Mouse (Mus musculus): ENCODE results near the gene Slc15a3. TPM values are rescaled to one million over a fixed set of nuclear protein-coding genes. Genes with fewer than 3 reads are reported as not detected.

Gene Slc15a3
- total and polyA plus RNA-seq, 2 experiments from 2014 or later, result 0.59 to 2.7 TPM

- no peak for ATAC-seq (ENCODE audit: insufficient read depth, low read depth)
- DNase-seq (ENCODE audit: low spot score), result no peak
- WGBS, result 76% methylated on average over 7 of the region's 7 CpGs
Observed at GRCm38 (mm10) chr19:10878201-10878837, 38.8 kb downstream of the Slc15a3 start.

GRCm38 (mm10) chr19:10880085-10880974, 40.8 kb downstream of the Slc15a3 start:
- Histone ChIP-seq H3K4me3 (ENCODE audit: low read depth, low read length) (peak overlapping the region; percentile 52), H3K9me3 (replicated peaks; ENCODE audit: control insufficient read depth, low read length) (peaks cover 9% of the 10 kb centered on the region), H3K4me2 (ENCODE audit: low read depth, low read length) (peak overlapping the region; percentile 61), H3K27me3 (ENCODE audit: control insufficient read depth, insufficient read depth, low read length) (no peaks in the 10 kb centered on the region), H3K4me1 (ENCODE audit: control insufficient read depth, insufficient read depth) (peaks cover 24% of the 10 kb centered on the region), H3K36me3 (replicated peaks; ENCODE audit: control insufficient read depth, insufficient read depth, low read length) (peaks cover 6% of the 10 kb centered on the region; the same call in 1 of the 2 replicates), H3K27ac (ENCODE audit: low read depth) (peak overlapping the region; percentile 92; the same call in 1 of the 2 replicates), H3K9ac (replicated peaks; ENCODE audit: low read depth, low read length) (peak overlapping the region; percentile 51)
- 48% methylated on average over 6 of the region's 7 CpGs for WGBS
- TF ChIP-seq EP300 (IDR thresholded peaks at IDR 0.05; ENCODE audit: low read depth), result no peak
- peak; percentile 37 for TF ChIP-seq CTCF (IDR thresholded peaks at IDR 0.05; ENCODE audit: low read depth)
- 0 out of 2 replicates have a peak, but pooled peaks have one; percentile 9 for ATAC-seq (ENCODE audit: insufficient read depth, low read depth)
- DNase-seq (ENCODE audit: low spot score), result no peak

More at GRCm38 (mm10) chr19:10878201-10878837, 38.8 kb downstream of the Slc15a3 start:
- Histone ChIP-seq H3K9me3 (replicated peaks; ENCODE audit: control insufficient read depth, low read length) (no peaks in the 10 kb centered on the region), H3K36me3 (replicated peaks; ENCODE audit: control insufficient read depth, insufficient read depth, low read length) (peaks cover 18% of the 10 kb centered on the region), H3K27me3 (ENCODE audit: control insufficient read depth, insufficient read depth, low read length) (no peaks in the 10 kb centered on the region), H3K27ac (ENCODE audit: low read depth) (no peak overlapping the region), H3K4me3 (ENCODE audit: low read depth, low read length) (no peak overlapping the region), H3K4me1 (ENCODE audit: control insufficient read depth, insufficient read depth) (peaks cover 24% of the 10 kb centered on the region), H3K9ac (replicated peaks; ENCODE audit: low read depth, low read length) (0 out of 2 replicates have a peak overlapping the region, but pooled peaks have one; percentile 16), H3K4me2 (ENCODE audit: low read depth, low read length) (no peak overlapping the region)
- TF ChIP-seq CTCF (IDR thresholded peaks at IDR 0.05; ENCODE audit: low read depth) (no peak), EP300 (IDR thresholded peaks at IDR 0.05; ENCODE audit: low read depth) (no peak)

GRCm38 (mm10) chr19:10880975-10881425, 41.5 kb downstream of the Slc15a3 start:
- Histone ChIP-seq H3K36me3 (replicated peaks; ENCODE audit: control insufficient read depth, insufficient read depth, low read length) (peaks cover 6% of the 10 kb centered on the region; the same call in 1 of the 2 replicates), H3K4me1 (ENCODE audit: control insufficient read depth, insufficient read depth) (peaks cover 24% of the 10 kb centered on the region), H3K27me3 (ENCODE audit: control insufficient read depth, insufficient read depth, low read length) (no peaks in the 10 kb centered on the region), H3K9ac (replicated peaks; ENCODE audit: low read depth, low read length) (peak overlapping the region; percentile 51; the same call in 1 of the 2 replicates), H3K4me3 (ENCODE audit: low read depth, low read length) (peak overlapping the region; percentile 52), H3K9me3 (replicated peaks; ENCODE audit: control insufficient read depth, low read length) (peaks cover 11% of the 10 kb centered on the region), H3K27ac (ENCODE audit: low read depth) (peak overlapping the region; percentile 92), H3K4me2 (ENCODE audit: low read depth, low read length) (peak overlapping the region; percentile 61)
- TF ChIP-seq EP300 (IDR thresholded peaks at IDR 0.05; ENCODE audit: low read depth), result no peak
- TF ChIP-seq CTCF (IDR thresholded peaks at IDR 0.05; ENCODE audit: low read depth), result no peak
- WGBS, result under 1% methylated on average over 14 of the region's 14 CpGs
- ATAC-seq (ENCODE audit: insufficient read depth, low read depth) (peak; percentile 64), DNase-seq (ENCODE audit: low spot score) (peak; percentile 57)

GRCm38 (mm10) chr19:10881426-10882154, 42.1 kb downstream of the Slc15a3 start, which contains the start of gene Tmem109:
Gene Tmem109, minus strand, starts transcription at chr19:10882001.
- Histone ChIP-seq H3K27me3 (ENCODE audit: control insufficient read depth, insufficient read depth, low read length) (no peaks in the 10 kb centered on the region), H3K4me1 (ENCODE audit: control insufficient read depth, insufficient read depth) (peaks cover 24% of the 10 kb centered on the region), H3K9me3 (replicated peaks; ENCODE audit: control insufficient read depth, low read length) (peaks cover 14% of the 10 kb centered on the region), H3K27ac (ENCODE audit: low read depth) (peak within 1 kb of the TSS; percentile 92), H3K9ac (replicated peaks; ENCODE audit: low read depth, low read length) (peak within 1 kb of the TSS; percentile 51), H3K4me3 (ENCODE audit: low read depth, low read length) (peak within 1 kb of the TSS; percentile 52), H3K4me2 (ENCODE audit: low read depth, low read length) (peak within 1 kb of the TSS; percentile 61), H3K36me3 (replicated peaks; ENCODE audit: control insufficient read depth, insufficient read depth, low read length) (peaks cover 6% of the 10 kb centered on the region; the same call in 1 of the 2 replicates)
- DNase-seq (ENCODE audit: low spot score), result peak; percentile 99
- peak; percentile 88 for ATAC-seq (ENCODE audit: insufficient read depth, low read depth)
- TF ChIP-seq CTCF (IDR thresholded peaks at IDR 0.05; ENCODE audit: low read depth) (peak; percentile 32), EP300 (IDR thresholded peaks at IDR 0.05; ENCODE audit: low read depth) (no peak; the same call in 1 of the 2 replicates)
- 0% methylated on average over 49 of the region's 49 CpGs for WGBS

GRCm38 (mm10) chr19:10892201-10892600, 52.7 kb downstream of the Slc15a3 start:
- no peak overlapping the region for H3K4me3 ChIP-seq (ENCODE audit: low read depth, low read length)
- peaks cover 14% of the 10 kb centered on the region for H3K4me1 ChIP-seq (ENCODE audit: control insufficient read depth, insufficient read depth)
- H3K9me3 ChIP-seq (replicated peaks; ENCODE audit: control insufficient read depth, low read length), result no peaks in the 10 kb centered on the region
- 77% methylated on average over 3 of the region's 3 CpGs for WGBS
- ATAC-seq (ENCODE audit: insufficient read depth, low read depth) (no peak), DNase-seq (ENCODE audit: low spot score) (no peak)
- H3K27ac ChIP-seq (ENCODE audit: low read depth), result no peak overlapping the region
- H3K27me3 ChIP-seq (ENCODE audit: control insufficient read depth, insufficient read depth, low read length), result no peaks in the 10 kb centered on the region
- TF ChIP-seq EP300 (IDR thresholded peaks at IDR 0.05; ENCODE audit: low read depth) (no peak), CTCF (IDR thresholded peaks at IDR 0.05; ENCODE audit: low read depth) (no peak)
- no peaks in the 10 kb centered on the region for H3K36me3 ChIP-seq (replicated peaks; ENCODE audit: control insufficient read depth, insufficient read depth, low read length)
- no peak overlapping the region for H3K4me2 ChIP-seq (ENCODE audit: low read depth, low read length)
- no peak overlapping the region for H3K9ac ChIP-seq (replicated peaks; ENCODE audit: low read depth, low read length)
